9 mouse cellular contexts compared by ENCODE assay signal in genomic region chr9:123851062-123851712, GRCm38 (mm10). TPM values are rescaled to one million over a fixed set of nuclear protein-coding genes. Genes with fewer than 3 reads are reported as not detected.
DNase-seq lines count a peak whose midpoint lies in the region; ATAC-seq and TF ChIP-seq lines count a peak whose summit lies in the region.
"Had no signal": no experiment of that assay in that cellular context is flagged by ENCODE, and none has a peak within 500 bp of the region (broad histone marks: within the 10 kb centered on the region; RNA-seq: fewer than 3 reads in every experiment).

No protein-coding gene starts in this region.

- WGBS in heart, adult 2 months: under 1% methylated on average over 27 of the region's 27 CpGs
- under 1% methylated on average over 27 of the region's 27 CpGs for WGBS in liver, embryonic 14.5 days (ENCODE audit: insufficient replicate concordance)

- peak; percentile 54 for ATAC-seq in liver, embryonic 14.5 days (ENCODE audit: insufficient read depth)

- peak overlapping the region; percentile 83 for H3K4me3 ChIP-seq in heart, adult 2 months
- H3K4me3 ChIP-seq in liver, embryonic 14.5 days (ENCODE audit: insufficient read depth in 1 of 2, low read depth in 2 of 2, low read length in 2 of 2): peak overlapping the region; percentile 72 to 97

- no peaks in the 10 kb centered on the region for H3K9me3 ChIP-seq in liver, embryonic 14.5 days (ENCODE audit: control insufficient read depth, low read length)

- peak overlapping the region; percentile 95 for H3K27ac ChIP-seq in heart, adult 2 months
- H3K27ac ChIP-seq in liver, embryonic 14.5 days: peak overlapping the region; percentile 80

- DNase-seq in B cell, adult 2 months: peak; percentile 90 to 94
- peak; percentile 83 for DNase-seq in NIH3T3 (ENCODE audit: low read depth)
- peak; percentile 41 for DNase-seq in embryo, embryonic 10 days (ENCODE audit: low spot score)
- DNase-seq in heart, adult 2 months: peak; percentile 69 to 79
- DNase-seq in kidney, adult 18-20 months: peak; percentile 58
- peak; percentile 38 to 53 (median 52) for DNase-seq in liver, embryonic 14.5 days (ENCODE audit: low read depth in 3 of 3, low spot score in 3 of 3)
- peak; percentile 45 to 84 for DNase-seq in natural killer cell, adult 2 months (ENCODE audit: low spot score in 2 of 2)
- DNase-seq in thymus, postnatal 10 days (ENCODE audit: low spot score in 2 of 2): peak; percentile 71 to 75

- TF ChIP-seq CTCF in heart, adult 2 months (IDR thresholded peaks at IDR 0.05): no peak
- no peak; the same call in 1 of the 2 replicates for TF ChIP-seq CTCF in liver, embryonic 14.5 days (IDR thresholded peaks at IDR 0.05; ENCODE audit: low read depth)

- intact Hi-C loops in heart, adult 2 months (cut with DNase I): loop anchor here (2.0 kb wide), 1 partner anchor 134 kb away; the partner anchor contains the start of gene Lztfl1

- peaks cover 15% of the 10 kb centered on the region for H3K36me3 ChIP-seq in heart, adult 2 months (ENCODE audit: control insufficient read depth, insufficient read depth, low read length)
- H3K36me3 ChIP-seq in liver, embryonic 14.5 days (replicated peaks; ENCODE audit: control insufficient read depth, insufficient read depth, low read depth): no peaks in the 10 kb centered on the region

- H3K4me2 ChIP-seq in liver, embryonic 14.5 days (ENCODE audit: low read depth): peak overlapping the region; percentile 83

- peak; percentile 46; the same call in 1 of the 2 replicates for TF ChIP-seq POLR2A in heart, adult 2 months (IDR thresholded peaks at IDR 0.05; ENCODE audit: insufficient read depth, low read depth, low read length)

- peaks cover 4% of the 10 kb centered on the region for H3K4me1 ChIP-seq in heart, adult 2 months (ENCODE audit: control insufficient read depth, insufficient read depth, low read length)
- H3K4me1 ChIP-seq in liver, embryonic 14.5 days (replicated peaks; ENCODE audit: control insufficient read depth in 2 of 2, insufficient read depth in 2 of 2, low read length in 1 of 2): peaks cover 24 to 30% of the 10 kb centered on the region in 2 experiments

- TF ChIP-seq EP300 in heart, adult 2 months (IDR thresholded peaks at IDR 0.05; ENCODE audit: insufficient read depth, low read depth, low read length): no peak
- no peak for TF ChIP-seq EP300 in liver, embryonic 14.5 days (IDR thresholded peaks at IDR 0.05; ENCODE audit: low read depth)

- H3K9ac ChIP-seq in heart, adult 2 months (ENCODE audit: low read depth, low read length): peak overlapping the region; percentile 85
- H3K9ac ChIP-seq in liver, embryonic 14.5 days (replicated peaks): peak overlapping the region; percentile 98

- H3K79me2 ChIP-seq in heart, adult 2 months (replicated peaks; ENCODE audit: control insufficient read depth, insufficient read depth, low read length): no peaks in the 10 kb centered on the region; the same call in 1 of the 2 replicates

- no peaks in the 10 kb centered on the region for H3K27me3 ChIP-seq in heart, adult 2 months (ENCODE audit: control insufficient read depth, insufficient read depth, low read length)
- no peaks in the 10 kb centered on the region for H3K27me3 ChIP-seq in liver, embryonic 14.5 days (ENCODE audit: control insufficient read depth, insufficient read depth, low read length)

RNA-seq across cellular contexts. Expression of gene Fyco1, which starts 0.5 kb away (rescaled TPM):
- 100 to 1,000 TPM; 251 to 262 TPM for total RNA-seq in heart, adult 2 months (2021)
- 55.5 and 101 TPM in 2 replicates for polyA plus RNA-seq in heart, adult 2 months (2012; rRNA removed)
- polyA plus RNA-seq in liver, embryonic 14.5 days (2012; rRNA removed): 2.1 and 2.5 TPM in 2 replicates
- 1.6 and 2.9 TPM in 2 replicates for polyA plus RNA-seq in liver, embryonic 14.5 days (2014; fragmentation: Nextera tagmentation; extraction: Ambion mirVana)

RNA-seq across cellular contexts. Expression of gene Xcr1, which starts 10.6 kb away (rescaled TPM):
- not detected for total RNA-seq in heart, adult 2 months (2021)
- 0.14 and 0.32 TPM in 2 replicates for polyA plus RNA-seq in heart, adult 2 months (2012; rRNA removed)
- 0.01 TPM in 1 of 2 replicates, not detected in the other for polyA plus RNA-seq in liver, embryonic 14.5 days (2012; rRNA removed)
- polyA plus RNA-seq in liver, embryonic 14.5 days (2014; fragmentation: Nextera tagmentation; extraction: Ambion mirVana): not detected in 2 replicates
- total RNA-seq: layer of hippocampus, postnatal 14 days had no signal

RNA-seq across cellular contexts. Expression of gene Cxcr6, which starts 44.9 kb away (rescaled TPM):
- under 1 TPM in 1 of 2 experiments, not detected in 1; 0.16 TPM for total RNA-seq in heart, adult 2 months (2021)
- 0.15 and 0.37 TPM in 2 replicates for polyA plus RNA-seq in heart, adult 2 months (2012; rRNA removed)
- 0.03 and 0.04 TPM in 2 replicates for polyA plus RNA-seq in liver, embryonic 14.5 days (2012; rRNA removed)
- polyA plus RNA-seq in liver, embryonic 14.5 days (2014; fragmentation: Nextera tagmentation; extraction: Ambion mirVana): 0.18 and 0.23 TPM in 2 replicates
- total RNA-seq: layer of hippocampus, postnatal 14 days had no signal

Comparison
In these comparisons a context has a peak if more than half of its experiments do, and no peak if none do; other contexts are left out.
1. Peak in every context shown above with its lines: DNase-seq, ATAC-seq, H3K4me3 ChIP-seq and H3K27ac ChIP-seq.
2. DNase-seq: peak in every context shown above with its lines; median percentile 92 in B cell, adult 2 months; 83 in NIH3T3; 74 in heart, adult 2 months; 73 in thymus, postnatal 10 days; 64 in natural killer cell, adult 2 months; 58 in kidney, adult 18-20 months; 52 in liver, embryonic 14.5 days; 41 in embryo, embryonic 10 days.
3. RNA of gene Fyco1, which starts 0.5 kb away (polyA plus RNA-seq): 55.5 to 101 TPM in heart, adult 2 months; 1.6 to 2.9 TPM in liver, embryonic 14.5 days; every median in the first group is over 10 times any median in the second.